Mouse (Mus musculus) kidney, postnatal 10 days (tissue): ENCODE measurements around the gene Olfr945.

Experiments
- DNase-seq: peaks from one replicate; pipeline ENCODE4 v3.0.0; 2021; ENCODE audit warnings: mixed read lengths

Olfr945 gene

GRCm38 (mm10) chr9:39276718-39277117, at the start of gene Olfr945:
Gene Olfr945, minus strand, starts transcription at chr9:39276818.
- DNase-seq: no peak

GRCm38 (mm10) chr9:39325945-39326344, 49.3 kb upstream of the Olfr945 start, which contains the start of gene Olfr948:
Gene Olfr948, minus strand, starts transcription at chr9:39326045.
- DNase-seq: no peak

- no peak for DNase-seq
Observed at GRCm38 (mm10) chr9:39287136-39287535, 10.5 kb upstream of the Olfr945 start.

- DNase-seq: no peak
Observed at GRCm38 (mm10) chr9:39249894-39250293, 26.7 kb downstream of the Olfr945 start, which contains the start of gene Olfr1537. Gene Olfr1537, minus strand, starts transcription at chr9:39249994.
